Mouse (Mus musculus) layer of hippocampus, postnatal 25 days (tissue): Measurements from ENCODE around the gene Fgf10. TPM values are rescaled to one million over a fixed set of nuclear protein-coding genes. Genes with fewer than 3 reads are reported as not detected.

ENCODE experiments used
- DNase-seq, 2 experiments: peaks; one replicate each; pipeline ENCODE4 v3.0.0; 2022; ENCODE audit warnings: mixed read lengths in 2 of 2, low spot score in 1 of 2; ENCODE audit errors: extremely low spot score in 1 of 2
- total RNA-seq, 2 experiments: library from RNA; stranded (reverse); gene quantifications; 2 replicates each; pipeline ENCODE4 v1.2.3; 2021

Gene Fgf10
- total RNA-seq, 2 experiments from 2014 or later, result 10.6 to 12.7 TPM

DNA sequence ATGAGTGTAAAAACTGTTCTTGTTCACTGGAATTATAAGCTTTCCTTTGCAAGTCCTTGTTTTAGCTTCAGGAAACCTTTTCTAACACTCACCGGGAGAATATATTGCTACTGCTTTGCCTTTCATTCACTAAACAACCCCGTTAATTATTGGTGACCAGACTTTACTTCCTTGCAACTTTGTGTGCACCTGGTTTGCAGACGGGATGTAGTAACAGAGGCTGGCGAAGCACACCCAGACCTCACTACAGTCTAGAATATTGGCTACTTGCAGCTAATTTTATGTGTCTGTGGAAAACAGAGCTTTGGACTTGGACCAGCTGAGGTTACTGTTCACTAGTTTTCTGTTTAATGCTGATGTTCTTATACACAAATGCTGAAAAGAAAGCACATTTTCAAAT, 155.5 kb downstream of the Fgf10 start:
- no peak for DNase-seq

GRCm38 (mm10) chr13:118828604-118829381, 159.2 kb downstream of the Fgf10 start:
- DNase-seq, result no peak

DNA sequence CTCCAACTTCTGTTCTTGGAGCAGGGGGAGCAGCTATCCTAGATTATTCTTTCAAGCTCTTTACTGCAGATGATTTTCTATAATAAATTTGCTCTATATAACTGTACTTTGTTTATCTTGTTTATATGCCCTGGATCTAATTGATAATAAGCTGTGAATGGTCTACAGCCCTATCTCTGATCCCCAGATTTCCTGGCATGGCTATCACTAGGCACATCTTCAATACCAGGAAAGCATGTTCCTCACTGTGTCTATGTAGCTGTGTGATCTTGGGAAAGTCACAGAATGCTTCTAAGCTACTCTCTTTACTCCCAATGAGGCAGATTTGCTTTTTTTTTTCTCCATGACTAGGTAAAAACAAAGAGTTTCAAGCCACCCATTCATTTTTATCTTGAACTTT, 164.4 kb downstream of the Fgf10 start:
- DNase-seq, result no peak

DNA sequence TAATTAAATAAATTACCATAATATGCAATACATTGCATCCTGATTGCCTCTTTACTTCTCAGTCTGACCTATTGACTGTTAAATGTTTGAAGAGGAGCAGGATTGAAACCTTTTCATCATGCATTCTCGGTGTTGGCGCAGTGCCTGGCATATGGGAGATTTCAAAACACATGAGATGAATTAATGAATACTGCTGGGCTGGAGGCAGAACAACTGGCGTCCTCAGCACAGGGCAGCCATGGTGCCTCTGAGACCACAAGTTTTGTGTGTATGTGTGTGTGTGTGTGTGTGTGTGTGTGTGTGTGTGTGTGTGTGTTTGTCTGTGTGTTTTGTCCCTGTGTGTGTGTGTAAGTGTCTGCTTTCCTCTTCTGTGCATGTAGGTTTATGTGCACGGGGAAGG, 165.5 kb downstream of the Fgf10 start:
- DNase-seq, result no peak
